Mouse (Mus musculus): ENCODE data around the gene Tmem167.

The Tmem167 gene

DNA sequence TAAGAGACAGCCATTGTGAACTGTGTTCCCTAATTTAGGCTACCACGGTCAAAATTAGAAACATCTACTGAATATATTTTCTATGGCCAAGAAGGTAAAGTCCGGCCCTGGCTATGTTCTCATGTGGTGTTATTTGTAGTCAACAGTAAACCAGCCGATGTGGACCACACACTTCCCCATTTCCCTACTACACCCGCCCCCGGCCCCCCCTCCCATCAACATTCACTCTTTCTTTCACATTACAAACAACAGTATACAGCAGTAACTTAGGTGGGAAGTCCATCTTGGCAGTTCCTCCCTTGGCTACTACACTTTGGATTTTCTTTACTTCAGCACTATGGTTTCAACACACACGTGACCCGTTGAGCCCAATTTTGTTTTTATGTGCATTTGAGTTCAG is 94.6 kb downstream of the Tmem167 start:
- no peak for DNase-seq (ENCODE audit: low read depth)

DNA sequence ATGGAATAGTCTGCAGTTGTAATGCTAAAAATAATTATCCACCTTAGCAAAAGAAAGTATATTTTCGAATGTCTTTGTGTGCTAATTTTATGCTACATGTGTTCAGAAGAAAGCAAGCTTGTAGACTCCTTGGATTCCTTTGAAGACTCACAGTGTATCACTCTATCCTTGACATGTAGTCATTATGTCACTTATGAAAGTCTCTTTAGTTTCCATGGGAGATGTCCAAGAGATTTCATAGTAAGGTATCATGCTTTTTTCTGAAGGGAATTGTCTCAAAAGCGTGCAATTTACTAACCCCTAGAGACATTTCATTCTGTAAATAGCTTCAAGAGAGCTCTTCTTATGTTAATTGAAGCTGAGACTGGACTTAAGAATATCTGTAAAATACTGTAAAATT is 97.8 kb downstream of the Tmem167 start:
- DNase-seq (ENCODE audit: low read depth) = no peak

DNA sequence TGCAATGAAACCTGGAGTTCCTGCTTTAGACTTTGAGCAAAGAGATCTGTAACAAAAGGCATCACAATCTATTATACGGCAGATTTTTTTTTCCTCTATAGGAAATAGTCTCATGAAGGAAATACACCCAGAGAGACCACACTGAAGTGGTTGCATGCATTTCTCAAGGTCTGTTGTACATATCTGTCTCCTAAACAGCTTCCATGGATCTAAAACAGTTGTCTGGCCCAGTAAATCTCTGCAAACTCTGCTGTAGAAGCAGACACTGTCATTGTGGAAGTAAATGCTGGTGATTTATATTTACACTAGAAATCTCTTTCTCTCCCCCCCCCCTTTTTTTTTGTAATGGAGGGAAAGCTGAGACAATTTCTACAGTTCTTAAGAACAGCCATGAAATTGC is 99.1 kb downstream of the Tmem167 start:
- no peak for DNase-seq (ENCODE audit: low read depth)

DNA sequence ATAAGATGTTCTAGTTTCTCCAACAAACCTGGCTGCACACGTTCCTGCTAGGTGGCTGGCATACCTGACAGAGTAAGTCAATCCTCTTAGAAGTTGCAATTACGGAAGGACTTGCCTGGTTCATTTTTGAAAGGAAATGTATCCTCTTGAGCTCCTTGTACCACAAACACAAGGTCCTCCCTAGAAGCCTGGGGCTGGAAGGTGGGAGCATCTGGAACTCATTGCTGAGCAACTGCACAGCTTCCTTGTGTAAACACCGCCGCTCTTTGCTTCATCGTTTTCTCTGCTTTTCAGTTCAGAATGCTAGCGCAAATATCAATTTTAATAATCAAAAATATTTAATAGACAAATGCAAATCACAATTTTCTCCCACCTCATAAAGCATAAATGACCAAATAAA is 102.9 kb downstream of the Tmem167 start:
- DNase-seq (ENCODE audit: low read depth) = no peak

All from induced T-regulatory cell, adult 2 months (primary cell).